Mouse (Mus musculus): ENCODE measurements around the gene Ttn.

Gene Ttn

DNA sequence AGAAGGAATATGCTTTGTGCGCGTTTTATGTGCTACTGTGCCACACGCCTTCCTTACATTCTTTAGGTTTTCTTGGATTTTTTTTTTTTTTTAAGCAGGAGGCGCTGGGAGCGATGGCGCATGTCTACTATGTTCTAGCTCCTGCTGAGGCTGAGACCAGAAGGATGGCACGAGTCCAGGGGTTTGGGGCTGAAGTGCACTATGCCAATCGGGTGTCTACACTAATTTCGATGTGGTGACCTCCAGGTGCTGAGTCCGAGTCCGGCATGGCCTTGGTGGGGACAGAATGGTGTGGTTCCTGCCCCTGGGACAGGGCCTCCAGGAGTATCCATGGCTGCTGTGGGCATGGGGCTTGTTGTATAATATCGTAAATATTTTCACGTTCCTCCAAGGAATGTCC, 323.8 kb downstream of the Ttn start:
- no peak for DNase-seq (ENCODE audit: low spot score)

DNA sequence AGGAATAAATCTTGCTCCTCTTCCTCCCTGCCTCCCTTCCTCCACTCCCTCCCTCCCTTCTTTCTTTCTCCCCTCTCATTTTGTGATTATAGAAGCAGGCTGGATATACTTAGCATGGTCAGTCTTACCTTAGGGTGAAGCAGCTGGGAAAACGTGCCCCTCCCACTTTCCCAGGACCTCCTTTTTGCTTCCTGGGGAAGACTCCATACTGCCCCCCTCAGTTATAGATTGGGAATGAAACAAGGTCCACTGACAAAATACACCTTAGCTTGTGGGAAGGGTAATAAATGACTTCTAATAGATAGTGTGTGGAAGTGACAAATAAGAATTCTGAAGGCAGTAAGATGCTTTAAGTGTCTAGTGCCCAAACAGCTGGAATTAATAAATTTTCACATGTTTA, 326.4 kb downstream of the Ttn start:
- no peak for DNase-seq (ENCODE audit: low spot score)

GRCm38 (mm10) chr2:76655444-76655843, 326.9 kb downstream of the Ttn start:
- no peak for DNase-seq (ENCODE audit: low spot score)

DNA sequence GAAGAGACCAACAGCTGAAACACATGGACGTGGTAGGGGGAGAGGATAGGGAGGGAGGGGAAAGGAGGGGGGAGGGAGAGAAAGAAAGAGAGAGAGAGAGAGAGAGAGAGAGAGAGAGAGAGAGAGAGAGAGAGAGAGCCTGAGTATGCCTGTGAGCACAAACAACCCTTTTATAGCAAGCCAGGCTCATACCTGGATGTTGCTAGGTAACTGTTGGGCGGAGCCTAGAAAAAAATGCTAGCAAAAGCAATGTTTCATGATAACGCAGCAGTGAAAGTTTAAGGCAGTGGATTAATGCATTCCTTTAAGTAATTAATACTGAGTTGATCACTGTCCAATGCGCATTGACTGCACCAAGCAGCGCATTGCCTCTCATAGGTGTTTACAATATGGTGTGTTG, 327.7 kb downstream of the Ttn start:
- no peak for DNase-seq (ENCODE audit: low spot score)
